Mouse (Mus musculus): ENCODE data around the gene Tmem44. TPM values are rescaled to one million over a fixed set of nuclear protein-coding genes. Genes with fewer than 3 reads are reported as not detected.

The Tmem44 gene
- 22.8 and 39.3 TPM in 2 replicates for polyA plus RNA-seq (2016; fragmentation: Nextera tagmentation; extraction: Ambion mirVana)

- peaks cover 22% of the 10 kb centered on the region for H3K36me3 ChIP-seq
- H3K4me1 ChIP-seq (replicated peaks), result peaks cover 31% of the 10 kb centered on the region
- peaks cover 21% of the 10 kb centered on the region; the same call in 1 of the 2 replicates for H3K27me3 ChIP-seq (ENCODE audit: insufficient read depth, poor library complexity, severe bottlenecking)
- DNase-seq (ENCODE audit: low spot score), result no peak
- H3K9me3 ChIP-seq, result peaks cover 16% of the 10 kb centered on the region; the same call in 1 of the 2 replicates
- H3K4me3 ChIP-seq, result peak within 1 kb of the TSS; percentile 80
- peak within 1 kb of the TSS; percentile 97 for H3K27ac ChIP-seq
- 8% methylated on average over 14 of the region's 14 CpGs for WGBS
These were observed at the start of gene Tmem44 for GRCm38 (mm10) chr16:30550748-30551192. Tmem44 (minus strand) TSS chr16:30550842.

DNA sequence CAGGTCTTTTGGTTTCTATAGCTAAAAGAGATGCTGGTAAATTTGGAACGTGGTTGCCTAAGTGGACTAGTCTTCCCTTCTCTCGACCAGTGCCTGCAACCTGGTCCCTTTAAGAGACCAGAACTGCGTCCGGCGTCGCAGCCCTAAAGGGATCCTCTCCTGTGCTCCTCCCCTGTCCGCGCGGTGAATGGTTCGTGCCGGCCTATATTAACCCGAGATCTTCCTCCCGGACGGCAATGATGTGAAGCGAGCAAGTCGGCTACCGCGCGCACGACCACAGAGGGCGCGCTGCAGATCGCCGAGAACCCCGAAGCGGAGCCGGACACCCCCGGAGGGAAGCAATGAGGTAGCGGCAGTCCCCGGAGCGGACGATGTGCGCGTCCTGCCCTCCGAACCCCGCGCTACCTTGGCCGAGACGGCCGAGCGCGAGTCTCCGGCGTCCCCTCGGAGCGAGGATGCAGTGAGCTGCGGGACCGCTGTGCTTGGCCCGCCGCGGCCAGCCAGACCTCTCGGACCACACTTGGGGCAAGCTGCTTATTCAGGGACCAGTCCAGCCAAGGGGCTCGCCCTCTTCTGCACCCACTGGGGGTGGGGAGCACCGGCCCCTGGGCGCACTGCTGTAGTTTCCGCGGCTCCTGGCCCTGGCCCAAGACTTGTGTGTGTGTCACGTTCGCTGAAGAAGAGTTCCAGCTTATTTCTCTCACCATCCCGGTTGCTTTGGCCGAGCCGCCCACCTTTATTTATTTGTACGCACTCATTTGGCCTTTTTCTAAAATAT is 49.0 kb upstream of the Tmem44 start, which contains the start of gene Fam43a:
Fam43a (plus strand) TSS at position 233 of the 778 bp plus-strand sequence.
- Histone ChIP-seq H3K9me3 (no peaks in the 10 kb centered on the region), H3K4me1 (replicated peaks) (peaks cover 70% of the 10 kb centered on the region), H3K36me3 (no peaks in the 10 kb centered on the region), H3K27me3 (ENCODE audit: insufficient read depth, poor library complexity, severe bottlenecking) (peaks cover 40% of the 10 kb centered on the region), H3K4me3 (peak within 1 kb of the TSS; percentile 75), H3K27ac (peak within 1 kb of the TSS; percentile 88)
- peak; percentile 91 for DNase-seq (ENCODE audit: low spot score)
- under 1% methylated on average over 63 of the region's 63 CpGs for WGBS

DNA sequence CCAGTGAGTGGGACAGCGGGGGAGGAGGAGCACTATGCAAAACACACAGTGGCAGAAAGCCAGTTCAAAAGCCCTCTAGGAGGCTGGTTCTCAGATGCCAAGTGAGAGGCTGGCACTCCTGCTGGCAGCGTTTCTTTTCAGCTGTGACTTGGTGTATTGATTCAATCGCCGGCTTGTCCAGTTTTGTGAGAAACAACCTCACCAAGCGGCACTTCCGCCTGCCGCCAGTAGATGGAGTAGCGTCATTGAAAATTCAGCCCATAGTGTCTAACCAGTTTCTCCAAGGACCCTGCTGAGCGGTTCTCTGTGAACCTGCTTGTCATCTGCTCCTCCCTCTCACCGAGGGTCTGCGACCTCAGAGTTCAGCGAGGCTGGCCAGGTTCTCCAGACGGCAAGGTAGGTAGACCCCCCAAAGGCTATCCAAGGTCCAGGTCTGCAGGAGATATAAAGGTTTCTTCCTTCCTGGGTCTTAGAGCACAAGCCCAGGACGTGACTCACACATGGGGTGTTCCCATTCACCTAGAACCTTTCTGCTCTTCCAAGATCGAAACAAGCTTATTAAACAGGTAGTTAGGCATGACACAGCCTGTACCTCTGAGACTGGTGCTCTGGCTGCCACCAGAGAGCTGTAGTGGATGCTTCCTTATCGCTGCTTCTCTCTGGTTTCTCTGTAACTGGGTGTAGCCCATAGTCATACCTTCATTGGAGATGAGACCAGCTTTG is 46.5 kb upstream of the Tmem44 start:
- WGBS, result 11% methylated on average over 16 of the region's 16 CpGs
- H3K36me3 ChIP-seq, result no peaks in the 10 kb centered on the region
- no peak overlapping the region; the same call in 1 of the 2 replicates for H3K27ac ChIP-seq
- peak overlapping the region; percentile 34; the same call in 1 of the 2 replicates for H3K4me3 ChIP-seq
- no peaks in the 10 kb centered on the region for H3K9me3 ChIP-seq
- peaks cover 45% of the 10 kb centered on the region for H3K4me1 ChIP-seq (replicated peaks)
- H3K27me3 ChIP-seq (ENCODE audit: insufficient read depth, poor library complexity, severe bottlenecking), result peaks cover 39% of the 10 kb centered on the region
- peak; percentile 91 for DNase-seq (ENCODE audit: low spot score)

DNA sequence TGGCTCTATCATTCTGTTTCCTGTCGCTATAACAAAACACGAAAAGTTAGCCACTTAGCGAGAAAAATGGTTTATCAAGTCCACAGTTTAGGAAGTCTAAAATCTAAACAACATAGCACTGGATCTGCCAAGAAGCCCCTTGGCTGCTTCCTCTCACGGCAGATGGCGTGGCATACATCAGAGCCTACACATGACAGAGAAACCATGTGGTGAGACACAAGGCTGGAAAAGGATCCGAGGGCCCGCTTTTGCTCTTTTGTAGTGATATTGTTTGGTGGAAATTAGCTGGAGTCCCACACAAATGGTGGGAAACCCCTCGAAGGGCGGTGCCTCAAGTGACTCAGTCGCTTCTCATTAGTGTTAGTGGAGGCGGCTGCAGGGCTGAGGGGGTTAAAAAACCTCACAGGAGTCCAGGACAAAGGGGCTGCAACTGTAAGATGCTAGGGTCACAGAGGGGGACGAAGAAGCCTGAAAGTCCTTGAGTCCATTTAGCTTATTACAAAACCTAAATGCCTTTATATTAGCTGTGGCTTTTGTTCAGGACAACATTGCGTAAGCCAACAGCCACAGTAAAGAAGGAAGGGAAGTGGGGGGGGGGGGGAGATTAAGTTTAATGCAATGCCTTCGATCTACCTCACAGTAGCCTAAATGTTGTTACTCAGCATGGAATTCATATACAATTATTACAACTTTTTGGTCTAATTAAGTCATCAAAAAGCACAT is 45.4 kb upstream of the Tmem44 start:
- Histone ChIP-seq H3K4me1 (replicated peaks) (peaks cover 34% of the 10 kb centered on the region), H3K36me3 (no peaks in the 10 kb centered on the region), H3K27ac (no peak overlapping the region), H3K27me3 (ENCODE audit: insufficient read depth, poor library complexity, severe bottlenecking) (peaks cover 28% of the 10 kb centered on the region), H3K4me3 (no peak overlapping the region), H3K9me3 (no peaks in the 10 kb centered on the region)
- WGBS, result 70% methylated on average over 14 of the region's 14 CpGs
- DNase-seq (ENCODE audit: low spot score), result no peak

GRCm38 (mm10) chr16:30595356-30595755 is 44.7 kb upstream of the Tmem44 start:
- Histone ChIP-seq H3K27me3 (ENCODE audit: insufficient read depth, poor library complexity, severe bottlenecking) (peaks cover 21% of the 10 kb centered on the region; the same call in 1 of the 2 replicates), H3K4me3 (no peak overlapping the region), H3K36me3 (no peaks in the 10 kb centered on the region), H3K27ac (no peak overlapping the region), H3K4me1 (replicated peaks) (peaks cover 27% of the 10 kb centered on the region), H3K9me3 (no peaks in the 10 kb centered on the region)
- no peak for DNase-seq (ENCODE audit: low spot score)
- 49% methylated on average over 3 of the region's 3 CpGs for WGBS

DNA sequence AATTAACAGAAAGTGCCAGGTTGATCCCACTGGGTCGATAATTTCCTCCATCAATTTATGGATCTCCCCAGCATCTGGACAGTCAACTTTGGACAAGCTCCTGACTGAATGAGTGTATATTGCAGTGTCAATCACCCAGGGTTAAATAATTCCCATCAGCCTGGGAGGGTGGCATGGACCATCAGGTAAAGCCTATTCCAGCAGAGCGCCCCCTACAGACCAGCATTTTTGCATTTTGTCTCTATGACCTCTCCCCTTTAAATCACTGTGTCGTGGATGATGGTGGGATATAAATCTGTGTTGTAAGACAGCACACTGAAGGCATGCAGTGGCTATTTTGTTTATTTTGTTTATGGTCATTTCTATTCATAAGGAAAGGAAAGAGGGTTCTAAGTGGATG is 41.3 kb upstream of the Tmem44 start:
- DNase-seq (ENCODE audit: low spot score), result no peak
- H3K27me3 ChIP-seq (ENCODE audit: insufficient read depth, poor library complexity, severe bottlenecking), result peaks cover 11% of the 10 kb centered on the region; the same call in 1 of the 2 replicates
- no peaks in the 10 kb centered on the region for H3K36me3 ChIP-seq
- H3K27ac ChIP-seq, result no peak overlapping the region
- H3K4me3 ChIP-seq, result no peak overlapping the region
- WGBS, result 49% methylated on average over 3 of the region's 3 CpGs
- peaks cover 12% of the 10 kb centered on the region for H3K4me1 ChIP-seq (replicated peaks)
- H3K9me3 ChIP-seq, result no peaks in the 10 kb centered on the region

DNA sequence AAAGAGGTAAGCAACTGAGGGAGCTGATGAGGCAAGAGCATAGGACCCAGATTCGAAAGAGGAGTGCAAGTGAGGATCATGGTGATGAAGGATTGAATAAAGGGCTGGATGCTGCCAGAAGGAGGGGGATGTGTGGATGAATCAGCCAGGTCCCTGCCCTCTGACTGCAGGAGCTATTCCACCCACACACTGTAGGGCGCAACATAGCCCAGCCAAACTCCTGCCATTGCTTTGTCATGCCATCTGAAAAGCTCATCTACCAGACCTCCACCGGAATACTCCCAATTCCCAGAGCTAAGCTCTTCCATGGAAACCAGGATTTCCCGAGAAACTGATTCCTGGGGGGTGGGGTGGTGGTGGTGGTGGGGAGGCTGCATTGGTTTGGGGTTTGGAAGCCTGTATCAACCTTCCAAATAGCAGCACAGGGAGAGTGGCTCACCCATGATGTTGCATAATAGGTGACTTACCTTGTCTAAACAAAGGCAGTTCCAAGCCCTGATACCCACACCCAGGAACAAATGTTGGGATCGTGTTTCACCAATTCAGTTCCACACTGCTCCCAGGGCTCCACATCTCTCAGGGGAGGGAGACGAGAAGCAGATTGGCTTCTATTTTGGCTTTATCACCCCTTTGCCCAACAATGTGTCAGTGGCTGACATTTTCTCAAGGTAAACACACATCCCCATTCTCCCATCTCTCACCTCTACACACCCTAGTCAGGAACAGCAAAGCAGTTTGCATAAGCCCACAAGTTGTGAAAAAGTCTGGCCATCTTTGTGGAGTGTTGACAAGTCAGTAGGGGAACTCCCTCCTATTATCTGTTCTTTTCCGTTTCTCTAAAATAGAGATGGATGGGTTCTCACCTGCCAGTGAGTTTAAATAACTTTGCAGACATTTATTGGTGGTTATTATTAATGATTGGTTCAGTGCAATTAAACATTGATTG is 39.9 kb upstream of the Tmem44 start:
- no peak for DNase-seq (ENCODE audit: low spot score)
- H3K4me3 ChIP-seq, result no peak overlapping the region
- H3K36me3 ChIP-seq, result peaks cover 3% of the 10 kb centered on the region
- no peak overlapping the region for H3K27ac ChIP-seq
- H3K4me1 ChIP-seq (replicated peaks), result peaks cover 13% of the 10 kb centered on the region
- H3K27me3 ChIP-seq (ENCODE audit: insufficient read depth, poor library complexity, severe bottlenecking), result peaks cover 5% of the 10 kb centered on the region; the same call in 1 of the 2 replicates
- WGBS, result 49% methylated on average over 7 of the region's 7 CpGs
- no peaks in the 10 kb centered on the region for H3K9me3 ChIP-seq

GRCm38 (mm10) chr16:30587494-30588327 is 37.1 kb upstream of the Tmem44 start, which contains the start of gene Lsg1:
Lsg1 (minus strand) TSS chr16:30587592.
- Histone ChIP-seq H3K9me3 (no peaks in the 10 kb centered on the region), H3K4me3 (peak within 1 kb of the TSS; percentile 89), H3K4me1 (replicated peaks) (peaks cover 13% of the 10 kb centered on the region), H3K27me3 (ENCODE audit: insufficient read depth, poor library complexity, severe bottlenecking) (no peaks in the 10 kb centered on the region), H3K27ac (peak within 1 kb of the TSS; percentile 95), H3K36me3 (peaks cover 31% of the 10 kb centered on the region)
- DNase-seq (ENCODE audit: low spot score), result peak; percentile 87
- WGBS, result 5% methylated on average over 35 of the region's 35 CpGs

DNA sequence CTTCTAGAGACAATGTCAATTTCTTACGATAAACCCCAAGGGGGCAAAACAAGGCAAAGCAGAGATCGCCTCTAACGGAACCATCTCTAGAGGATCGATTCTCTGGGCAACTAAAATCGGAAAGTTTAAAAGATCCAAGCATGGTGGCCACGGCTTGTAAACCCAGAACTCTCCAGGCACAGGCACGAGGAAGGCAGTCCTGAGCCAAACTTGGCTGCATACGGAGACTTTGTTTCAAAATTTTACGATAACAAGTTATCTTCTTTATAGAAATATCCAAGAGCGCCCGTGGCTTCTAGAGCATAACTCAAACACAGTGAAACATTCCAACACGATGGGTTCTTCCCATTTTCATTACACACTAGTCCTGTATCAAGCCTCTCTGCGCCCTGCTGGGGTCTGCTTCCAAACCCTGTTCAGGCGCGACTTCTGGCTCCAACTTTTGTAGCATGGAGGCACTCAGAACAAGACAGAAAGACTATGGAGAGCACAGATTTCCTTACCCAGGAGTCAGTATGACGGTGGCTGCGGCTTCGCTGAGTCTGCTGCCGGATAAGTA is 36.4 kb upstream of the Tmem44 start:
- H3K9me3 ChIP-seq, result no peaks in the 10 kb centered on the region
- H3K4me3 ChIP-seq, result peak overlapping the region; percentile 89
- 3% methylated on average over 19 of the region's 19 CpGs for WGBS
- no peaks in the 10 kb centered on the region for H3K27me3 ChIP-seq (ENCODE audit: insufficient read depth, poor library complexity, severe bottlenecking)
- H3K27ac ChIP-seq, result peak overlapping the region; percentile 95
- peaks cover 38% of the 10 kb centered on the region for H3K36me3 ChIP-seq
- DNase-seq (ENCODE audit: low spot score), result no peak
- H3K4me1 ChIP-seq (replicated peaks), result peaks cover 13% of the 10 kb centered on the region

DNA sequence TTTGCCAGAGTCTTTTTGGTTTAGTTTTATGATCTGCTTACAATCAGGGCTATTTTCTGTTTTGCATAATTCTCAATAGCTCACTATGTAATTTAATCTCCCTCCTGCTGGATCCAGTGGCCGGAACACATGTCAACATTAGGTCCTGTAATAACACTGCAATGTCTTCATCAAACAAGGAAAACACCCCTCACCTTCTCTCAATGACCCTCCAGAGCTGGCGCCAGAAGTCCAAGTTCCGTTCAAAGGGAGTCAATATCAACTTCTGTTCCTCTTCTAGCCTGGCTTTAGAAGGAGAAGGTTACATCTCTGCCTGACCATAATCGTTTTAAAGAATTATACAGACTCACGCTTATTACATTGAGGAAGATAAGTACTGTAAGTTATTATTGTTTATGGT is 30.1 kb upstream of the Tmem44 start:
- H3K36me3 ChIP-seq, result peaks cover 100% of the 10 kb centered on the region
- no peaks in the 10 kb centered on the region for H3K27me3 ChIP-seq (ENCODE audit: insufficient read depth, poor library complexity, severe bottlenecking)
- 94% methylated on average over 5 of the region's 5 CpGs for WGBS
- no peaks in the 10 kb centered on the region for H3K4me1 ChIP-seq (replicated peaks)
- H3K9me3 ChIP-seq, result no peaks in the 10 kb centered on the region
- H3K4me3 ChIP-seq, result no peak overlapping the region
- DNase-seq (ENCODE audit: low spot score), result no peak
- no peak overlapping the region for H3K27ac ChIP-seq

DNA sequence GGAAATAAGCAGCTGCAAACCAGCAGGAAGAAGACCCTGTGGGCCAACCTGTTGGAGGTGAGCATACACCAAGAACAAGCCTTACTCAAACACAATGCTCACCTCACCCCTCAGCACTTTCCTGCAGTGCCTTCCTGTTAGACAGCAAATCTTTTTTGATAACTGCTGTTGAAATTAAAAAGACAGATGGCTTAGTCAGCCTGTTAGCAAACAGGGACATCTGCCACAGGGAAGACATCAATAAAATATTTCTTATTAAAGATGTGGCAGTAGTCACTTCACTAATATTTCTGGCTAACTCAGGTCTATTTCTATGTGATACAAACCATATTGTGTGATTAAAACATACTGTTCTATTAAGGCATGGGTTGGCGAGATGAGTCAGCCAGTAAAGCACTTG is 25.8 kb upstream of the Tmem44 start:
- no peaks in the 10 kb centered on the region for H3K4me1 ChIP-seq (replicated peaks)
- H3K4me3 ChIP-seq, result no peak overlapping the region
- H3K9me3 ChIP-seq, result no peaks in the 10 kb centered on the region
- DNase-seq (ENCODE audit: low spot score), result no peak
- 85% methylated on average over 1 of the region's 1 CpGs for WGBS
- H3K27ac ChIP-seq, result no peak overlapping the region
- peaks cover 100% of the 10 kb centered on the region for H3K36me3 ChIP-seq
- H3K27me3 ChIP-seq (ENCODE audit: insufficient read depth, poor library complexity, severe bottlenecking), result no peaks in the 10 kb centered on the region

All from hindbrain, embryonic 10.5 days (tissue).